Mouse (Mus musculus): ENCODE measurements at regions not wholly inside any gene's neighbourhood (a gene's known extent, or its start where the extent isn't known, plus 50 kb on each side); places are given as distances from the start of the nearest gene placed in this dataset.

- no peak overlapping the region for H3K9ac ChIP-seq
- 21% methylated on average over 5 of the region's 5 CpGs for WGBS
- H3K36me3 ChIP-seq, result no peaks in the 10 kb centered on the region
- H3K9me3 ChIP-seq (replicated peaks), result no peaks in the 10 kb centered on the region
- peak overlapping the region; percentile 8; the same call in 1 of the 2 replicates for H3K27ac ChIP-seq (ENCODE audit: poor library complexity, severe bottlenecking)
- H3K27me3 ChIP-seq (replicated peaks), result no peaks in the 10 kb centered on the region; the same call in 1 of the 2 replicates
- no peak overlapping the region for H3K4me3 ChIP-seq
- peaks cover 16% of the 10 kb centered on the region for H3K4me1 ChIP-seq (replicated peaks)
- H3K4me2 ChIP-seq, result no peak overlapping the region
- 0 out of 2 replicates have a peak, but pooled peaks have one; percentile 29 for ATAC-seq (ENCODE audit: insufficient number of reproducible peaks, low FRiP score)
Observed at GRCm38 (mm10) chr13:72023666-72024065, 60.1 kb upstream of the Irx1 start.

DNA sequence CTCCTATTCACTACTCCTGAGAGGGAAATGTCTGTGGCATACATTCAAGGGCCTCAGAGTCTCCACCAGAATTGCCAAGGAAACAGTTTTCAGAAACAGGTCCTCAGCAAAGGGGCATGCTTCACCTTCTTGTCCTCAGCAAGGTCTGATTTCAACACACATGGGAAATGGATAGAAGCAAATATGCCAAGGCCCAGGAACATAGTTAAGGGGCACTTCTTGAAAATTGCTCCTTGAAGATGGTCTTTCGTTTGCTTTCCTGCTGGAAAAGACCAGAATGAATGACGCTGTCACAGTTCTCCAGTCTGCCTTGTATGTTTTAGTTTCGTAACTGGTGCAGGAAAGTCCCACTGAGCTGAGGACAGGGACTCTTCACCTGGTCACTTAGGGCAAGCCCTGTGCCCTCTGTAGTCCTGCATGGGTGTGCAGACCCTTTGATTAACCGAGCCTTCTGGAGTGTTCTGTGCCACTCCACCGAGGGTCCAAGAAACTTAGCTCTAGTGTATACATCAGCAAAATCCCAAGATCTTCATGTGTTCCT lies 80.5 kb upstream of the Irx1 start:
- Histone ChIP-seq H3K36me3 (no peaks in the 10 kb centered on the region), H3K4me3 (no peak overlapping the region), H3K4me1 (replicated peaks) (no peaks in the 10 kb centered on the region), H3K4me2 (no peak overlapping the region), H3K9me3 (replicated peaks) (no peaks in the 10 kb centered on the region), H3K9ac (no peak overlapping the region), H3K27ac (ENCODE audit: poor library complexity, severe bottlenecking) (no peak overlapping the region), H3K27me3 (replicated peaks) (no peaks in the 10 kb centered on the region)
- no peak for ATAC-seq (ENCODE audit: insufficient number of reproducible peaks, low FRiP score)
- WGBS, result 82% methylated on average over 5 of the region's 5 CpGs

DNA sequence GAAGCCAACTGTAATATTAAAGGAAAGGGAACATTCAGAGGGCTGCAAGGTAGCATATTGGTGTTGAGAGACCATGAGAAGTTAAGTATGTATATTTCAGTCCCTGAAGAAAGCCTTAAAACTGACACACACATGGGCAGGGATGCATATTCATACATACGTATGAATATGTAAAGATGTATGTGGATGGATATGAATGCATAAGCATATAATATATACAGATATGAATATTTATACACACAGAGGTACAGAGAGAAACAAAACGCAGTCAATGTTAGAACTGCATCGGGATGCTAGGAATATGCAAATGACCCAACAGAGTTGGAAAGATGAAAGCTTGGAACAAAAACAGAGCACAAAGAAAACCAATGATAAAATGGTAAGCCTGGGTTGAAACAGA lies 92.9 kb upstream of the Irx1 start:
- Histone ChIP-seq H3K4me3 (no peak overlapping the region), H3K36me3 (no peaks in the 10 kb centered on the region), H3K4me1 (replicated peaks) (no peaks in the 10 kb centered on the region), H3K9me3 (replicated peaks) (no peaks in the 10 kb centered on the region), H3K4me2 (no peak overlapping the region), H3K27ac (ENCODE audit: poor library complexity, severe bottlenecking) (no peak overlapping the region), H3K27me3 (replicated peaks) (no peaks in the 10 kb centered on the region), H3K9ac (no peak overlapping the region)
- no peak for ATAC-seq (ENCODE audit: insufficient number of reproducible peaks, low FRiP score)
- 85% methylated on average over 3 of the region's 3 CpGs for WGBS

GRCm38 (mm10) chr13:72061659-72062058 lies 98.1 kb upstream of the Irx1 start:
- no peak for ATAC-seq (ENCODE audit: insufficient number of reproducible peaks, low FRiP score)
- WGBS, result 66% methylated on average over 6 of the region's 6 CpGs
- H3K4me3 ChIP-seq, result no peak overlapping the region

GRCm38 (mm10) chr13:72063278-72063761 lies 99.8 kb upstream of the Irx1 start:
- no peak overlapping the region for H3K4me2 ChIP-seq
- H3K9ac ChIP-seq, result no peak overlapping the region
- ATAC-seq (ENCODE audit: insufficient number of reproducible peaks, low FRiP score), result no peak
- WGBS, result 67% methylated on average over 5 of the region's 5 CpGs
- H3K36me3 ChIP-seq, result no peaks in the 10 kb centered on the region
- no peak overlapping the region for H3K4me3 ChIP-seq
- no peak overlapping the region for H3K27ac ChIP-seq (ENCODE audit: poor library complexity, severe bottlenecking)
- no peaks in the 10 kb centered on the region for H3K27me3 ChIP-seq (replicated peaks)
- no peaks in the 10 kb centered on the region for H3K4me1 ChIP-seq (replicated peaks)
- no peaks in the 10 kb centered on the region for H3K9me3 ChIP-seq (replicated peaks)

More at GRCm38 (mm10) chr13:72061659-72062058, 98.1 kb upstream of the Irx1 start:
- no peaks in the 10 kb centered on the region for H3K36me3 ChIP-seq
- H3K4me1 ChIP-seq (replicated peaks), result no peaks in the 10 kb centered on the region
- no peaks in the 10 kb centered on the region for H3K27me3 ChIP-seq (replicated peaks)
- no peak overlapping the region for H3K27ac ChIP-seq (ENCODE audit: poor library complexity, severe bottlenecking)
- no peaks in the 10 kb centered on the region for H3K9me3 ChIP-seq (replicated peaks)
- H3K9ac ChIP-seq, result no peak overlapping the region
- H3K4me2 ChIP-seq, result no peak overlapping the region

- ATAC-seq (ENCODE audit: insufficient number of reproducible peaks, low FRiP score), result no peak
- no peaks in the 10 kb centered on the region for H3K9me3 ChIP-seq (replicated peaks)
- no peaks in the 10 kb centered on the region for H3K4me1 ChIP-seq (replicated peaks)
- H3K27me3 ChIP-seq (replicated peaks), result no peaks in the 10 kb centered on the region
- H3K36me3 ChIP-seq, result no peaks in the 10 kb centered on the region
- no peak overlapping the region for H3K4me2 ChIP-seq
- WGBS, result 65% methylated on average over 4 of the region's 5 CpGs
- no peak overlapping the region for H3K4me3 ChIP-seq
- H3K9ac ChIP-seq, result no peak overlapping the region
- no peak overlapping the region for H3K27ac ChIP-seq (ENCODE audit: poor library complexity, severe bottlenecking)
Observed at GRCm38 (mm10) chr13:72096585-72096984, 133.1 kb upstream of the Irx1 start.

DNA sequence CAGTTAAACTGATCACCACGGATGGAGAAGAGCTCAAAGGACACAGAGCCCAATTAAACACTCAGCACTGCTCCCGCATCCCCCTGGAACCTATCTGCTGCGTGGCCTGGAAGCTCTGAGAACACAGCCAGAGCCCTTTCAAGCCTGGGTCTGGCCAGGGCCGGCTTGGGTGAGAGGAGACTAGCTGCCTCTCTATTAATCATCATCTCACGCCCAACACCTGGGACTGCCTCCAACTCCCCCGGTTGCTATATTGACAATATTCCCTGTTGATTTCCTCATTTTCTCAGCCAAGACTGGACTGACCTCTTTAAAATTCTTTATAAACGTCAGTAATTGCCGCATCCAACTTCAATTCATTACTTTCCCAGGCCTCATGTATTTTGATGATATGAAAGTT lies 133.7 kb upstream of the Irx1 start:
- WGBS, result 61% methylated on average over 8 of the region's 8 CpGs
- no peaks in the 10 kb centered on the region for H3K4me1 ChIP-seq (replicated peaks)
- no peaks in the 10 kb centered on the region for H3K27me3 ChIP-seq (replicated peaks)
- H3K4me3 ChIP-seq, result no peak overlapping the region
- no peaks in the 10 kb centered on the region for H3K9me3 ChIP-seq (replicated peaks)
- H3K4me2 ChIP-seq, result no peak overlapping the region
- no peaks in the 10 kb centered on the region for H3K36me3 ChIP-seq
- no peak overlapping the region for H3K9ac ChIP-seq
- ATAC-seq (ENCODE audit: insufficient number of reproducible peaks, low FRiP score), result no peak
- H3K27ac ChIP-seq (ENCODE audit: poor library complexity, severe bottlenecking), result no peak overlapping the region

DNA sequence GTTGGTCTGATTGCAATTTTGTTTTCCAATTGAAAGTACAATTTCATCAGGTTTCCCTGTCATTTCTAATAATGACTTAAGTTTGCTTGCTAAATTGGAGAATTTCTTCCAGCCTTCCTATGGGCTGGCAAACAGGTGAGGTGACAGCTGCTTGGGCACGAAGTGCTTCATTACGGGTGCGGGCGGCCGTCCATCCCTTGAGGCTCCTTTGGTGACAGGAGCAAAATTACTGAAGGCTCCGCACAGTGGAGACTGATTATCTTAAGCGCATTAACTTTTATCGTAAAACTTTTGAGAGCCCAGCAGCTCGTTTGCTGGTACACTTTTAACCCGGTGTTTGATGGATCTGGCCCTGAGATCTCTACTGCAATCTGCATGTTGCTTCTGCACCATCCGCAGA lies 134.3 kb upstream of the Irx1 start:
- Histone ChIP-seq H3K4me2 (no peak overlapping the region), H3K4me1 (replicated peaks) (no peaks in the 10 kb centered on the region), H3K36me3 (no peaks in the 10 kb centered on the region), H3K4me3 (no peak overlapping the region), H3K9ac (no peak overlapping the region), H3K27ac (ENCODE audit: poor library complexity, severe bottlenecking) (no peak overlapping the region), H3K27me3 (replicated peaks) (no peaks in the 10 kb centered on the region), H3K9me3 (replicated peaks) (no peaks in the 10 kb centered on the region)
- no peak for ATAC-seq (ENCODE audit: insufficient number of reproducible peaks, low FRiP score)
- WGBS, result 61% methylated on average over 11 of the region's 11 CpGs

- Histone ChIP-seq H3K36me3 (no peaks in the 10 kb centered on the region), H3K9ac (no peak overlapping the region), H3K4me1 (replicated peaks) (no peaks in the 10 kb centered on the region), H3K9me3 (replicated peaks) (no peaks in the 10 kb centered on the region), H3K4me2 (no peak overlapping the region), H3K4me3 (no peak overlapping the region), H3K27me3 (replicated peaks) (no peaks in the 10 kb centered on the region), H3K27ac (ENCODE audit: poor library complexity, severe bottlenecking) (no peak overlapping the region)
- WGBS, result 66% methylated on average over 5 of the region's 5 CpGs
- ATAC-seq (ENCODE audit: insufficient number of reproducible peaks, low FRiP score), result no peak
Observed at GRCm38 (mm10) chr13:72100741-72101140, 137.2 kb upstream of the Irx1 start.

GRCm38 (mm10) chr13:72108666-72109065 lies 145.1 kb upstream of the Irx1 start:
- Histone ChIP-seq H3K4me1 (replicated peaks) (no peaks in the 10 kb centered on the region), H3K36me3 (no peaks in the 10 kb centered on the region), H3K27me3 (replicated peaks) (no peaks in the 10 kb centered on the region), H3K4me3 (no peak overlapping the region), H3K9me3 (replicated peaks) (no peaks in the 10 kb centered on the region), H3K27ac (ENCODE audit: poor library complexity, severe bottlenecking) (no peak overlapping the region), H3K4me2 (no peak overlapping the region), H3K9ac (no peak overlapping the region)
- ATAC-seq (ENCODE audit: insufficient number of reproducible peaks, low FRiP score), result no peak
- 63% methylated on average over 1 of the region's 1 CpGs for WGBS

GRCm38 (mm10) chr13:72113942-72114341 lies 150.4 kb upstream of the Irx1 start:
- ATAC-seq (ENCODE audit: insufficient number of reproducible peaks, low FRiP score), result no peak
- Histone ChIP-seq H3K27me3 (replicated peaks) (no peaks in the 10 kb centered on the region), H3K4me3 (no peak overlapping the region), H3K9me3 (replicated peaks) (no peaks in the 10 kb centered on the region), H3K9ac (no peak overlapping the region), H3K36me3 (no peaks in the 10 kb centered on the region), H3K4me1 (replicated peaks) (peaks cover 13% of the 10 kb centered on the region), H3K4me2 (no peak overlapping the region), H3K27ac (ENCODE audit: poor library complexity, severe bottlenecking) (no peak overlapping the region)
- WGBS, result 80% methylated on average over 4 of the region's 4 CpGs
